Mouse (Mus musculus) gastrocnemius, adult 18-20 months (tissue): ENCODE data around the gene Dhx29. TPM values are rescaled to one million over a fixed set of nuclear protein-coding genes. Genes with fewer than 3 reads are reported as not detected.
"Not testable (repeated sequence)": the region's sequence is repeated elsewhere in the genome, so short reads cannot be mapped to it uniquely, and the experiment has no call there.

Experiments used
- DNase-seq: peaks from one replicate; pipeline ENCODE4 v3.0.0; 2021; ENCODE audit warnings: low spot score
- total RNA-seq, 2 experiments: library from RNA; stranded (reverse); gene quantifications; 2 replicates each; pipeline ENCODE4 v1.2.3; 2021

The Dhx29 gene
- total RNA-seq, 2 experiments from 2014 or later, result 15.4 to 15.8 TPM

DNA sequence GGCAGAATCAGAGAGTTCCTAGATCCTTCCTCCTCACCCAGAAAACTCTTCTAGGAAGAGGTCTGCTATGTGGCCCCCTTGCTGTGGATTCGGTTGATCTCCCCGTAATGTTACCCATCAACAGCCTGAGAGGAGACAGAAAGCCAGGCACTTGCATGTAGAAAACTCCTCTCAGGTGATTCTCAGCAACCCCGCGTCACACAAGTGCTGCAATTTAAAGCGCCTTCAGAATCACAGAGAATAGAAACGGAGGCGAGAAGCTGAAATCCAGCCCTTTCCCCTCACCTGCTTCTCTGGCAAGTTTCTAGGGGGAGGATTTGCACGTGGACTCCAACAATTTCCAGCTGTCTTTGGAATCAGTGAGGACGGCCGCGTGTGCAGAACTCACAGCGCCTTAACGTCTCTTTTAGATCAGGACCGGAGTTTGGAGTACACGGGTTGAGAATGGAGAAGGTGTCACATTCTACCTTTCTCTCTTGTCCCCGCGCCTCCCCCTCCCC is 59.2 kb downstream of the Dhx29 start:
- no peak for DNase-seq

GRCm38 (mm10) chr13:112987532-112987943 is 60.3 kb downstream of the Dhx29 start, which contains the start of gene Ccno:
TSS of gene Ccno (plus strand) at chr13:112987802.
- peak; percentile 88 for DNase-seq

DNA sequence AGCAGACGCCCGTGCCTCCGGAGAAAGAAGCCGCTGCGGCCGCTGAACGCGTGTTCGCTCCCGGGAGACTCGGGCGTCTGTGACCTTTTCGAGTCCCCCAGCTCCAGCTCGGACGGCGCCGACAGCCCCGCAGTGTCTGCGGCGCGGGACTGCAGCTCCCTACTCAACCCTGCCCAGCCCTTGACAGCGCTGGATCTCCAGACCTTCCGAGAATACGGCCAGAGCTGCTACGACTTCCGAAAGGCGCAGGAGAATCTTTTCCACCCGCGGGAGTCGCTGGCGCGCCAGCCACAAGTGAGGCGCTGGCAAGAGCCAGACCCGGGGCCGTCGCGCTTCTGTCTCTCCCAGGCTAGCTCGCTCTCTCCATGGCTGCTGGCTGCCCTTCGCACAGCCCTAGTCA is 60.7 kb downstream of the Dhx29 start:
- DNase-seq, result no peak

DNA sequence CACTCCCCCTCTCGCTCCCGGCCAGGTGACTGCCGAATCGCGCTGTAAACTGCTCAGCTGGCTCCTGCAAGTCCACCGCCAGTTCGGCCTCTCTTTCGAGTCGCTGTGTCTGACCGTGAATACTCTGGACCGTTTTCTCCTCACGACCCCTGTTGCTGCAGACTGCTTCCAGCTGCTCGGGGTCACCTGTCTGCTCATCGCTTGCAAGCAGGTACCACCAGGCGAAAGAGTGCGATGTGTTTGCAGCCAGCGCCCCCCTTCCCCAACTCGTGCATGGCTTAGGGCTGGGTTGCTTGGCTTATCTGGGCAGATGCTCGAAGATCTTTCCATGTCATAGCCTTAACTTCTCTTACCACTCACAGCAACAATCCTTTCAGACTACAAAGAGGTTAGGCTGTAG is 61.6 kb downstream of the Dhx29 start:
- no peak for DNase-seq

DNA sequence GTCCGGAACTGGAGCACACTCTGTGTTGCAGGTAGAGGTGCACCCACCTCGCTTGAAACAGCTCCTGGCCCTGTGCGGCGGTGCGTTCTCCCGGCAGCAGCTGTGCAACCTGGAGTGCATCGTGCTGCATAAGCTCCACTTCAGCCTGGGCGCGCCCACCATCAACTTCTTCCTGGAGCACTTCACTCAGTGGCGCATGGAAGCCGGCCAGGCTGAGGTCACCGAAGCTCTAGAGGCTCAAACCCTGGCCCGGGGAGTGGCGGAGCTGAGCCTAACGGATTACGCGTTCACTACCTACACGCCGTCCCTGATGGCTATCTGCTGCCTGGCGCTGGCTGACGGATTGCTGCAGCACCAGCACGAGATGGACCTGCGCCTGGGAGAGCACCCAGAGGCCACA is 62.3 kb downstream of the Dhx29 start:
- no peak for DNase-seq

DNA sequence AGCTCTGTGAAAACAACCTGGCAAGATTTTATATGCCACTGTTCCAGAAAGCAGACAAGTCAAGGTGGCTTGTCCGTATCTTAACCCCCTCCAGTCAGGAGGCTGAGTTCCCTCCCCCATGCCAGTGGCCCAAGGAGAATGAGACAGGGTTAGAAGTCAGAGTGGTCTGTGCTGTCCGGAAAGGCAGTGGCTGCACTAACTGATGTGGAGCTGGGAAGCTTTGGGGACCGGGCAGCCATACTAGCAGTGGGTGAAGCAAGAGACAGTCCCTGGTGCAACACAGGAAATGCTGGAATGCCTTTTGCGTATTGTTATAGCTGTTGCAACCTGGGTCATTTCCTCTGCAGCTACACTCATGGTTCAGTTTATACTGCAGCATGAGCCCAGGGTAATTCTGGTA is 63.1 kb downstream of the Dhx29 start:
- no peak for DNase-seq

DNA sequence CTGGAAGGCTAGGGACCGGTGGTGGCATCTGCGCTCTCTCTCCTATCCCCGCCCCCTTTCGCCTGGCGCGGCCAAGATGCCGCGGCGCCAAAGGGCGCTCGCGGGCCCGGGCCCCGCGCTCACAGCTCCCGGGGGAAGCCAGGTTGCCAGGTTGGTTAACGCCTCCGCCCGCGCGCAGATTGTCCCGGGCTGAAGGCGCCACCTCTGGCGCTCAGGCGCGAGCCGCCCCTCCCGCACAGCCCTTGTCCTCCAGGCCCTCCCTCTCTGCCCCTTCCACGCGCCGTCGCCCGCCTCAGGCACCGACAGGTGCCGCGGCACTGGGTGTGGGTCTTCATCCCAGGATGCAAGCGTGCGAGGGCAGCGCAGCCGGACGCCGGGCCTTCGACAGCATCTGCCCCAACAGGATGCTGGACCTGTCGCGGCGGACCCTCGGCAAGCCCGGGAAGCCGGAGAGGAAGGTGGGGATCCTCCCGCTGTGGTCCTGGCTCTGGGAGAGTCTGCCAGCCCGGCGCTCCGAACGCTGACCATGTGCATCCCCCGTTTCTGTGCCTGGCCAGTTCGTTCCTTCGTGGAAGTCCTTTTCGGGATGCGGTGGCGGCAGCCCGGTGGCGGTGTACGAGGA is 66.4 kb downstream of the Dhx29 start, which contains the start of gene Mcidas:
Mcidas (plus strand) TSS at position 315 of the 622 bp plus-strand sequence.
- DNase-seq, result no peak

- peak; percentile 33 for DNase-seq
These were observed 66.9 kb downstream of the Dhx29 start for GRCm38 (mm10) chr13:112994191-112994590.

GRCm38 (mm10) chr13:112996407-112996806 is 69.2 kb downstream of the Dhx29 start:
- DNase-seq, result no peak

- no peak for DNase-seq
These were observed 70.1 kb downstream of the Dhx29 start for GRCm38 (mm10) chr13:112997369-112997768.

DNA sequence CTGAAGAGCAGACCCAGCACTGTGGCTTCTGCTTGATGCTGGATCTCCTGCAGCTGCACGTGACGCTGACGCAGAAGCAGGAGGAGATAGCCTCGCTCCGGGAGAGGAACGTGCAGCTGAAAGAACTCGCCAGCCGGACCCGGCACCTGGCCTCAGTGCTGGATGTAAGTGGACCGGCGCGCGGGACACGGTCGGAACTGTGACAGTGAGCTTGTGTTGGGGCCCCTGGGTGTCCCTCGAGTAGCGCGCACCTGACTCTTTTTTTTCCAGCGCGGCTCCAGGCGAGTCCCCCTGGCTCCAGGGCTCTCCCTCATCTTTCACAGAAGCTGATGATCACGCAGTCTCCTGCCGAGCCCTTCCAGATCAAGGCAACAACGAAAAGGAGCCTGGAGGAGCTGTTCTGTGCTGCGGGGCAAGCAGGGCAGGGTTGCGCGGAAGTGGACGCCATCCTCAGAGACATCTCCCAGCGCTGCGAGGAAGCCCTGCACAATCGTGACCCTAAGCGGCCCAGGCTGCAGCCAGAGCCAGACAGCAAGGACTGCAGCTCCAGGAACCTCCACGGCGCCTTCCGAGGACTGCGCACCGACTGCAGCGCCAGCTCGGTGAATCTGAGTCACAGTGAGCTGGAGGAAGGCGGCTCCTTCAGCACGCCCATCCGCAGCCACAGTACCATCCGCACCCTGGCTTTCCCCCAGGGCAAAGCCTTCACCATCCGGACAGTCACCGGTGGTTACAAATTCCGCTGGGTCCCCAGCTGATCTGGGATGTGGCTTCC is 71.4 kb downstream of the Dhx29 start:
- DNase-seq, result no peak

DNA sequence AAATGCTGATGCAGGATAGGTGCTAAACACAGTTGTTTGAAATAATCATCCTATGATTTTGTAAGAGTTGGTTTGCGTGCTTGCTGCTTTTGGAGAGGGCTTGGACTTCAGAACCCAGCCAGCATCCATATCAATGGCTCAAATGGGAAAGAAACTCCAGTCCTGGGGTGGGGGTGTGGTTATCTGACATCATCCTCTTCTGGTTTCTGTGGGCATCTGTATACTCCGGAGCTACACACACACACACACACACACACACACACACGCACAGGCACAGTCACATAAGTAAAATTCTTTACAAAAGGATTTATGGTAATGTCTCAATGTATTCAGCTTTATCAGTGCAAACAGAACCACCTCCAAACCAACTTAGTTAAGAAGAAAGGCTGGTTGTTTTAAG is 72.8 kb downstream of the Dhx29 start:
- DNase-seq, result no peak

DNA sequence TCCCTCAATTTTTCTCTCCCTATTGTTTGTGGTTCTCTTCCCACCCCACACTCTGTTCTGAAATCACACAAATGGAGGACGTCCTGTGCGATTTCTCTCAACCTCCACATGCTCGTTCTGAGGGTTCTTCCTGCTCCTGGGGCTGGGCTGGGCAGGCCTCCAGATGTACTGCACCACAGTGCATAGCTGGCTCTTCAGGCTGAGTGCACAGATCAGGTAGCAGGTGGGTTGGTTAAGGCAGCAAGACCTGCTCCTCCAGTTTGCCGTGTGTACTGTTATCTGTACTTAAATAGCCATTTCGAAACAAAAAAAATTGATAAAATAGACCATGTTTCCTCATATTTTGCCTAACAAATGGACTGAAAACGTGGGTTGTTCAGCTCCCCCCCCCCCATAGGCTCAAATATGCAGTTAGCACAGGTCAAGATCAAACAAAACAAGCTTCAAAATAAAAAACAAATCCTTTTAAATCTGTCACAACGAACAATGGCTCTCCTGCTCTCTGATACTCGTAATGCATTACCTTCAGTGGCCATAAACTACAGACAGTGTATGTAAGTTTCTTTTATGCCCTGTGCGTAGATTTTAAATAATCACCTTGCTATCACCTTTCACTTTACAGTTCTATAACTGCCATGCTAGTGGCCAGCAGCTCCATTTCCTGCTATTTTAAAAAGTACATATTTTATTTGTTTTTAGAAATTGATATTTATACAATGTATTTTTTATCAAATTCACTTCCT is 73.5 kb downstream of the Dhx29 start:
- no peak for DNase-seq

DNA sequence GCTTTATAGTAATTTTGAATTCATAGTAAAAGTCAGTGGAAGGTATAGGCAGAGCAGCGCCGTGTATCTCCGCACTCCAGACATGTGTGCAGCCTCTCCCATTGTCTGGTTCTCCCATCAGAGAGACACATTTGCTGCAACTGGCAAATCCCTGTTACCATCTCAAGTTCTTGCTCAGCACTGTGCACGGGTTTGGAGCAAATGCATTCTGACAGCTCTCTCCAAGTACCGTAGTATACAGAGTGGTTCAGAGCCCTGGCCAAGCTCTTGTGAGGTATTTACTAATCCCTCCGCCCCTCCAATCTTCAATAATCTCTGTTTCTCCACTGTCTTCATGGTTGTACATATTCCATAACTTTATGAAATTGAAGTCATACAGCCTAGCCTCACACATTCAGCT is 85.4 kb downstream of the Dhx29 start:
- no peak for DNase-seq

DNA sequence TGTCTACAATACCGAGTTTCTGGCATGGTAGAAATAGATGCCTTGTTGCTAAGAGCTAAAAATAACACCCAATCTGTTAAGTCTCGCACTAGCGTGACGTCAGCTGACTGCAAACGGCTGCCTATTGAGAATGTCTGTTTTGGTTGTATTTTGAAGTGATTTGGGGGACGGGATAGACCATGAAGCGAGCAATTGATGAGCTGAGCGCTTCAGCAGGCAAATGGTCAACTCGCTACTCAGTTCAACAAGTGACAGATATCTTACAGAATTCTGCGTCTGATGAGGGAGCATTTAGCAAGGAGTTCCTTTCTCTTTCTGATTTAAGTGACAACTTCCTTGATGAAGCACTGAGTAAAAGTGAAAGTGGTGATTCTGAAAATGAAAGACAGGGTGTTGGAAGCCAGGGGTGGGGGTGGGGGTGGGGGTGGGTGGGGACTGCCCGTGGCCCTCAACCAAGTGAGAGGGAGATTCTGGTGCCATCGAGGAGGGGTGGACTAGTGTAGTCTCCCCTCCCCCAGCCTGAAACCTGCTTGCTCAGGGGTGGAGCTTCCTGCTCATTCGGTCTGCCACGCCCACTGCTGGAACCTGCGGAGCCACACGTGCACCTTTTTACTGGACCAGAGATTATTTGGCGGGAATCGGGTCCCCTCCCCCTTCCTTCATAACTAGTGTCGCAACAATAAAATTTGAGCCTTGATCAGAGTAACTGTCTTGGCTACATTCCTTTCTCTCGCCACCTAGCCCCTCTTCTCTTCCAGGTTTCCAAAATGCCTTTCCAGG is 86.1 kb downstream of the Dhx29 start:
- DNase-seq, result not testable (repeated sequence)

Other genes starting within 250 kb of the Dhx29 start
- 10 to 100 TPM; 34.2 to 53.9 TPM for gene Plpp1, start 126.7 kb upstream of the Dhx29 start, total RNA-seq
- gene Mtrex, start 56 bp upstream of the Dhx29 start, total RNA-seq, result 10 to 100 TPM; 28.4 to 30.8 TPM
- gene Ccno, start 60.3 kb downstream of the Dhx29 start, total RNA-seq, result not detected
- gene Mcidas, start 66.4 kb downstream of the Dhx29 start, total RNA-seq, result not detected
- not detected for gene Cdc20b, start 107.7 kb downstream of the Dhx29 start, total RNA-seq
- gene Gpx8, start 119.0 kb downstream of the Dhx29 start, total RNA-seq, result 1 to 10 TPM; 4.2 to 4.9 TPM
- gene Gzma, start 173.5 kb downstream of the Dhx29 start, total RNA-seq, result not detected